Mouse (Mus musculus): Measurements from ENCODE around the gene Hsd17b11.

DNA sequence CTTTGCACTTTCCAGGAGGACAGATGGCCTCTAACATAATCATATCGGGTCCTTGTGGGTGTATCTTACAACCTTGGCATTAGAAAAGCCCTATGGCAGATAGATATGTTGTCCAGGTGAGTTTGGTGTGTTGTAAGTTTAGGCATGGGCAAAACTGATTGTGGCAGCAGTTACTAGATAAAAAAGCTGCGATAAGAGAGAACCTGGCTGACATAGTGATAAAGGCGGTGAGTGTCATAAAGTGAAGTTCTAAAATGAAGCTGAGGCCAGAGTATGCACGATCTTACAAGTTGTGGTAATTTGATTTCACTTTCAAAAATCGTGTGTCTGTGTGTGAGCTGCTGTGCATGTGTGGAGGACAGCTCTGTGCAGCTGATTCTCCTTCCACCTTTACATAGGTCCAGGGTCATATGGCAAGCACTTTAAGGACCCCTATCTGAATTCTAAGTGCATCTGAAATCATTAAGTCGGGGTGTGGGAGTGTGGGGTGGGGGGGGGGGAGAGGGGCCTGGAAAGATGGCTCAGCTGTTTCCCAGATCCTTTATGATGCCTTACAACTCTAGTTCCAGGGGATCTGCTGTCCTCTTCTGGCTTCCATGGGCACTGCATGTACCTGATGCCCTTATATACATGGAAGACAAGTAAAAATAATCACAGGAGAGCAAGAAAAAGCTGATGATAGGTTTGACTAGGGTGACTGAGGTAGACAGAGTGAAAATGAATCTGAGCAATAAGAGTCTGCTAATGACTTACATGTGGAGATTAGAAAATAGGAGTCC lies 17.6 kb upstream of the Hsd17b11 start:
- TF ChIP-seq EP300 (optimal IDR thresholded peaks at IDR 0.05) (no peak), CTCF (IDR thresholded peaks at IDR 0.05; ENCODE audit: low read depth) (peak; percentile 87)

All from stomach, postnatal 0 days (tissue).